Mouse (Mus musculus): ENCODE measurements around the gene Kyat1.

GRCm38 (mm10) chr2:30194656-30195055, 11.0 kb downstream of the Kyat1 start:
- TF ChIP-seq CTCF (IDR thresholded peaks at IDR 0.05; ENCODE audit: borderline replicate concordance, extremely low read depth, insufficient read depth, insufficient read length) (no peak), POLR2A (IDR thresholded peaks at IDR 0.05; ENCODE audit: borderline replicate concordance, extremely low read depth, insufficient read depth, insufficient read length, poor library complexity, severe bottlenecking) (no peak)

All from brain, embryonic 14.5 days (tissue).